In the genomic region with DNA sequence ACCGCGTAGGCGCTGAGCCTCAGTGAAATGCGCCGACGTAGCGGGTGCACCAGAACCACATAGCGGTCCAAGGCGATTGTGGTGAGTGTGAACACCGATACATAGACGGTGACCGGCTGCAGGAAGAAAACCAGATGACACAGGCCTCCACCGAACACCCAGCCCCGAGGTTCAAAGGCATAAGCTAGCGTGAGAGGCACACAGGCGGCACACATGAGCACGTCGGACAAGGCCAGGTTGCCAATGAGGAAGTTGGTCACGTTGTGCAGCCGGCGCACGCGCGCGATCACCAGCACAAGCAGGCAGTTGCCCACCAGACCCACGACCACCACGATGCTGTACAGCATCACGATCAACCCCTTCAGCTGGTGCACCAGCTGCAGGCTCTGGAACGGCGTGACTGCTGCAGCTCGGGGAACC, we compare ENCODE assay signal across 8 mouse cellular contexts. TPM values are rescaled to one million over a fixed set of nuclear protein-coding genes. Genes with fewer than 3 reads are reported as not detected.
DNase-seq lines count a peak whose midpoint lies in the region; ATAC-seq and TF ChIP-seq lines count a peak whose summit lies in the region.
"Had no signal": no experiment of that assay in that cellular context is flagged by ENCODE, and none has a peak within 500 bp of the region (broad histone marks: within the 10 kb centered on the region; RNA-seq: fewer than 3 reads in every experiment).

No protein-coding gene starts in this region.

- peak overlapping the region; percentile 47; the same call in 1 of the 2 replicates for H3K4me2 ChIP-seq in lung, embryonic 14.5 days
- H3K4me2 ChIP-seq in forebrain, embryonic 16.5 days (ENCODE audit: low read length): peak overlapping the region; percentile 50
- H3K4me2 ChIP-seq in liver, embryonic 13.5 days: peak overlapping the region; percentile 42
- H3K4me2 ChIP-seq in stomach, embryonic 14.5 days (replicated peaks; ENCODE audit: low read depth, low read length): peak overlapping the region; percentile 39

- WGBS in lung, embryonic 14.5 days: 14% methylated on average over 31 of the region's 31 CpGs
- 14% methylated on average over 31 of the region's 31 CpGs for WGBS in lung, adult 2 months
- 12% methylated on average over 31 of the region's 31 CpGs for WGBS in forebrain, embryonic 16.5 days
- 13% methylated on average over 31 of the region's 31 CpGs for WGBS in liver, embryonic 13.5 days (ENCODE audit: insufficient replicate concordance)
- 18% methylated on average over 31 of the region's 31 CpGs for WGBS in stomach, embryonic 14.5 days

- no peak overlapping the region for H3K4me3 ChIP-seq in lung, embryonic 14.5 days (ENCODE audit: low read depth, low read length)
- no peak overlapping the region for H3K4me3 ChIP-seq in lung, adult 2 months (replicated peaks; ENCODE audit: extremely low read depth, low read depth, low read length)
- peak overlapping the region; percentile 28 for H3K4me3 ChIP-seq in forebrain, embryonic 16.5 days (replicated peaks; ENCODE audit: low read length)
- H3K4me3 ChIP-seq in liver, embryonic 13.5 days (replicated peaks): peak overlapping the region; percentile 8; the same call in 1 of the 2 replicates
- peak overlapping the region; percentile 9; the same call in 1 of the 2 replicates for H3K4me3 ChIP-seq in stomach, embryonic 14.5 days (ENCODE audit: low read depth, low read length)

- ATAC-seq in lung, embryonic 14.5 days (ENCODE audit: insufficient read depth): no peak
- ATAC-seq in forebrain, embryonic 16.5 days: no peak; the same call in 1 of the 2 replicates
- ATAC-seq in liver, embryonic 13.5 days (ENCODE audit: low read depth): 0 out of 2 replicates have a peak, but pooled peaks have one; percentile 5
- ATAC-seq in stomach, embryonic 14.5 days (ENCODE audit: insufficient number of reproducible peaks, insufficient read depth, low FRiP score, low read depth): no peak
- ATAC-seq in erythroid progenitor cell, adult 5-6 weeks (replicated peaks; ENCODE audit: low FRiP score, poor library complexity, severe bottlenecking): no peak

- DNase-seq in lung, embryonic 14.5 days: no peak
- DNase-seq in lung, adult 2 months: no peak
- no peak for DNase-seq in liver, embryonic 13.5 days
- DNase-seq in ovary, postnatal 10 days (ENCODE audit: low spot score): no peak

- H3K27me3 ChIP-seq in lung, embryonic 14.5 days (ENCODE audit: insufficient read depth, low read length): peaks cover 32% of the 10 kb centered on the region
- H3K27me3 ChIP-seq in forebrain, embryonic 16.5 days (replicated peaks; ENCODE audit: control insufficient read depth, insufficient read depth, low read length): peaks cover 45% of the 10 kb centered on the region
- peaks cover 41% of the 10 kb centered on the region for H3K27me3 ChIP-seq in liver, embryonic 13.5 days
- peaks cover 20% of the 10 kb centered on the region for H3K27me3 ChIP-seq in stomach, embryonic 14.5 days (ENCODE audit: control insufficient read depth, insufficient read depth, low read length)

- H3K9ac ChIP-seq in lung, embryonic 14.5 days: no peak overlapping the region
- 0 out of 2 replicates have a peak overlapping the region, but pooled peaks have one; percentile 14 for H3K9ac ChIP-seq in forebrain, embryonic 16.5 days (replicated peaks; ENCODE audit: low read depth, low read length)
- no peak overlapping the region for H3K9ac ChIP-seq in liver, embryonic 13.5 days
- no peak overlapping the region for H3K9ac ChIP-seq in stomach, embryonic 14.5 days (replicated peaks; ENCODE audit: low read depth, low read length)

- H3K27ac ChIP-seq in lung, embryonic 14.5 days (ENCODE audit: low read depth): no peak overlapping the region
- H3K27ac ChIP-seq in forebrain, embryonic 16.5 days (ENCODE audit: low read length): no peak overlapping the region
- H3K27ac ChIP-seq in liver, embryonic 13.5 days: no peak overlapping the region
- no peak overlapping the region for H3K27ac ChIP-seq in stomach, embryonic 14.5 days (ENCODE audit: low read length)

- TF ChIP-seq POLR2A in lung, adult 2 months (IDR thresholded peaks at IDR 0.05; ENCODE audit: borderline replicate concordance, extremely low read depth, low read depth, low read length): no peak

- H3K9me3 ChIP-seq in lung, embryonic 14.5 days (ENCODE audit: low read depth, low read length): no peaks in the 10 kb centered on the region
- H3K9me3 ChIP-seq in forebrain, embryonic 16.5 days (ENCODE audit: control insufficient read depth, low read length): no peaks in the 10 kb centered on the region
- H3K9me3 ChIP-seq in liver, embryonic 13.5 days (replicated peaks): no peaks in the 10 kb centered on the region
- H3K9me3 ChIP-seq in stomach, embryonic 14.5 days (ENCODE audit: control insufficient read depth, low read depth, low read length): no peaks in the 10 kb centered on the region

- TF ChIP-seq CTCF in lung, embryonic 14.5 days (IDR thresholded peaks at IDR 0.05; ENCODE audit: low read depth): no peak
- no peak for TF ChIP-seq CTCF in lung, adult 2 months (IDR thresholded peaks at IDR 0.05; ENCODE audit: insufficient read depth, low read length)

- no peaks in the 10 kb centered on the region for H3K4me1 ChIP-seq in lung, embryonic 14.5 days (ENCODE audit: insufficient read depth)
- peaks cover 2% of the 10 kb centered on the region for H3K4me1 ChIP-seq in lung, adult 2 months (ENCODE audit: control insufficient read depth, insufficient read depth, low read length)
- H3K4me1 ChIP-seq in forebrain, embryonic 16.5 days (replicated peaks; ENCODE audit: control insufficient read depth, insufficient read depth, low read length): peaks cover 35% of the 10 kb centered on the region
- H3K4me1 ChIP-seq in liver, embryonic 13.5 days (replicated peaks): peaks cover 4% of the 10 kb centered on the region
- peaks cover 4% of the 10 kb centered on the region; the same call in 1 of the 2 replicates for H3K4me1 ChIP-seq in stomach, embryonic 14.5 days (ENCODE audit: control insufficient read depth, insufficient read depth, low read length)

- no peaks in the 10 kb centered on the region for H3K36me3 ChIP-seq in lung, embryonic 14.5 days (ENCODE audit: insufficient read depth)
- H3K36me3 ChIP-seq in forebrain, embryonic 16.5 days (ENCODE audit: control insufficient read depth, insufficient read depth): no peaks in the 10 kb centered on the region
- no peaks in the 10 kb centered on the region for H3K36me3 ChIP-seq in liver, embryonic 13.5 days
- no peaks in the 10 kb centered on the region for H3K36me3 ChIP-seq in stomach, embryonic 14.5 days (ENCODE audit: control insufficient read depth, insufficient read depth, low read length)

RNA-seq across cellular contexts. Expression of a gene that starts 0.5 kb away (rescaled TPM):
- polyA plus RNA-seq in lung, embryonic 14.5 days (2014; fragmentation: Nextera tagmentation; extraction: Ambion mirVana): not detected in 2 replicates
- polyA plus RNA-seq in lung, adult 2 months (2012; rRNA removed): not detected in 2 replicates
- polyA plus RNA-seq in forebrain, embryonic 16.5 days (2015; fragmentation: Nextera tagmentation; extraction: Ambion mirVana): 0.22 TPM in 1 of 2 replicates, not detected in the other
- not detected in 2 replicates for polyA plus RNA-seq in liver, embryonic 13.5 days (2015; fragmentation: Nextera tagmentation; extraction: Ambion mirVana)
- polyA plus RNA-seq in stomach, embryonic 14.5 days (2014; fragmentation: Nextera tagmentation; extraction: Ambion mirVana): not detected in 2 replicates
- not detected in 2 replicates for total RNA-seq in erythroid progenitor cell, adult 5-6 weeks (2015; ENCODE audit: low replicate concordance)
- total RNA-seq in erythroid progenitor cell, adult 5-6 weeks (2017; ENCODE audit: low replicate concordance): not detected in 2 replicates
- total RNA-seq: hematopoietic stem cell, adult 5-6 weeks had no signal

Comparison
In these comparisons a context has a peak if more than half of its experiments do, and no peak if none do; other contexts are left out.
1. H3K4me3 ChIP-seq: peak in forebrain, embryonic 16.5 days (single experiment), liver, embryonic 13.5 days (single experiment) and stomach, embryonic 14.5 days (single experiment); none in lung, embryonic 14.5 days (single experiment) and lung, adult 2 months (single experiment).
2. Peak in every context shown above with its lines, with median percentiles within 50 percentile points of each other: H3K4me2 ChIP-seq.